Mouse (Mus musculus): ENCODE data around the gene Itsn1.

GRCm38 (mm10) chr16:91710241-91710640 is 18.8 kb upstream of the Itsn1 start:
- TF ChIP-seq CTCF (IDR thresholded peaks at IDR 0.05; ENCODE audit: insufficient read depth, low read depth, low read length) = no peak
- no peak for TF ChIP-seq POLR2A (IDR thresholded peaks at IDR 0.05; ENCODE audit: insufficient read depth, low read depth, low read length)
